Mouse (Mus musculus) stomach, embryonic 16.5 days (tissue): ENCODE measurements around the gene Ankib1. TPM values are rescaled to one million over a fixed set of nuclear protein-coding genes. Genes with fewer than 3 reads are reported as not detected.
"Not testable (repeated sequence)": the region's sequence is repeated elsewhere in the genome, so short reads cannot be mapped to it uniquely, and the experiment has no call there.

Experiments
- ATAC-seq: fragments of 200-750 bp; cut with Nextera tagmentation; 2 replicates; pipeline ENCODE4 v1.8.0; 2017; ENCODE audit warnings: moderate number of reproducible peaks, moderate TSS enrichment; ENCODE audit not compliant: insufficient read depth, low FRiP score
- H3K27ac ChIP-seq: fragments of 300-500 bp; sonication (generic); 2 replicates; pipeline ENCODE4 v1.5.1; 2014; ENCODE audit warnings: low read length
- H3K27me3 ChIP-seq: fragments of 300-500 bp; sonication (generic); 2 replicates; pipeline ENCODE4 v1.6.1; 2014; ENCODE audit warnings: low read length, control low read depth, mixed read lengths; ENCODE audit not compliant: control insufficient read depth, insufficient read depth
- H3K36me3 ChIP-seq: fragments of 300-500 bp; sonication (generic); 2 replicates; pipeline ENCODE4 v1.6.1; 2014; ENCODE audit warnings: low read length; ENCODE audit not compliant: control insufficient read depth, insufficient read depth
- H3K4me1 ChIP-seq: fragments of 300-500 bp; sonication (generic); 2 replicates; pipeline ENCODE4 v1.6.1; 2014; ENCODE audit warnings: low read length, control low read depth, mixed read lengths; ENCODE audit not compliant: control insufficient read depth, insufficient read depth
- H3K4me2 ChIP-seq: fragments of 300-500 bp; sonication (generic); 2 replicates; pipeline ENCODE4 v1.6.1; 2014; ENCODE audit warnings: low read depth, low read length, mixed read lengths
- H3K4me3 ChIP-seq: fragments of 300-500 bp; sonication (generic); replicated peaks from 2 replicates; pipeline ENCODE4 v1.5.1; 2014; ENCODE audit warnings: mild to moderate bottlenecking, low read length
- H3K9ac ChIP-seq: fragments of 300-500 bp; sonication (generic); 2 replicates; pipeline ENCODE4 v1.6.1; 2014; ENCODE audit warnings: low read length
- H3K9me3 ChIP-seq: fragments of 300-500 bp; sonication (generic); replicated peaks from 2 replicates; pipeline ENCODE4 v1.6.1; 2016; ENCODE audit warnings: low read length, control low read depth; ENCODE audit not compliant: control insufficient read depth
- WGBS: fragments of 180-500 bp; shearing (Covaris S2); extraction: QIAGEN DNeasy Blood & Tissue Kit; methylation state at CpG from one replicate; pipeline ENCODE4 v1.1.7; 2014; 5-methylcytosine and 5-hydroxymethylcytosine counted together
- polyA plus RNA-seq: library from polyadenylated mRNA; unstranded; fragments of >200 nt; fragmentation: Nextera tagmentation; extraction: Ambion mirVana; gene quantifications from 2 replicates; pipeline ENCODE4 v1.2.1, GENCODE M21; 2015

Ankib1 gene
- polyA plus RNA-seq, 1 experiment from 2014 or later, result 7.7 TPM

- H3K36me3 ChIP-seq, H3K9ac ChIP-seq, H3K27ac ChIP-seq, ATAC-seq, H3K9me3 ChIP-seq, H3K4me3 ChIP-seq, H3K27me3 ChIP-seq, H3K4me1 ChIP-seq, H3K4me2 ChIP-seq: not testable (repeated sequence)
Observed at GRCm38 (mm10) chr5:3750536-3750935, 52.2 kb downstream of the Ankib1 start.

DNA sequence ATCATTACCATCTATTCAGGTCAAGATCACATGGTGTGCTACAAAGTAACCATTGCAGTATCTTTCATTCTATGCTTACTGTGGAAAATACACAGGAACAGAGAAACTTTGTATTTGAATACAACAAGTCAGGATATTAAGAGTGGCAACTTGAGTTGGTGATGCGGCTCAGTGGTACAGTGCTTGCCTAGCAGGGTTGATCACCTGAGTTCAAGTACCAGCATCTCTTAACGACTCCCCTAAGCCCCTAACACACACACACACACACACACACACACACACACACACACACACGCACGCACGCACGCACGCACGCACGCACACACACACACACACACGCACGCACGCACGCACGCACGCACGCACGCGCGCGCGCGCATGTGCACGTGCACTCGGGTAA, 69.9 kb downstream of the Ankib1 start:
- H3K27ac ChIP-seq, H3K36me3 ChIP-seq, H3K4me3 ChIP-seq, H3K9ac ChIP-seq, H3K27me3 ChIP-seq, H3K9me3 ChIP-seq, ATAC-seq, H3K4me1 ChIP-seq, H3K4me2 ChIP-seq: not testable (repeated sequence)
- WGBS, result 82% methylated on average over 22 of the region's 24 CpGs

DNA sequence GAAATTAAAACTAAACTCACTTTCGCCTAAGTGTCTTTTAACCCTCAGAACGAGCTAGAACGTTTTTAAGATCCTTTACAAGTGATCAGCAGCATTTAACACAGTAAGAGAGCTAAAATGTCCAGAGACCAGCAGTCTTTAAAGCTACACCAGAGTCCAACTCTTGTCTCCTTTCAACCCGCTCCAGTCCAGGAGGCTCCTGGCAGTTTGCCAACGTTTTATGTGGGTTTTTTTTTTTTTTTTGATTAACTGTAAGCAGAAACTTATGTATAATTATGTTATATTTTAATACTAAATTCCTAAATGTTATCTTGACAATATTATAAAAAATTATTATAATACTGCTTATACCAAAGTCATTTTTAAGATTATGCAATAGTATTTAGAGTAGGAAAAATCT, 73.9 kb downstream of the Ankib1 start:
- no peaks in the 10 kb centered on the region for H3K9me3 ChIP-seq
- no peak for ATAC-seq
- H3K9ac ChIP-seq, result no peak overlapping the region
- 74% methylated on average over 5 of the region's 5 CpGs for WGBS
- 0 out of 2 replicates have a peak, but pooled peaks cover 2% of the 10 kb centered on the region for H3K36me3 ChIP-seq
- no peaks in the 10 kb centered on the region for H3K27me3 ChIP-seq
- no peaks in the 10 kb centered on the region for H3K4me1 ChIP-seq
- H3K4me2 ChIP-seq, result no peak overlapping the region
- H3K27ac ChIP-seq, result no peak overlapping the region
- no peak overlapping the region for H3K4me3 ChIP-seq

DNA sequence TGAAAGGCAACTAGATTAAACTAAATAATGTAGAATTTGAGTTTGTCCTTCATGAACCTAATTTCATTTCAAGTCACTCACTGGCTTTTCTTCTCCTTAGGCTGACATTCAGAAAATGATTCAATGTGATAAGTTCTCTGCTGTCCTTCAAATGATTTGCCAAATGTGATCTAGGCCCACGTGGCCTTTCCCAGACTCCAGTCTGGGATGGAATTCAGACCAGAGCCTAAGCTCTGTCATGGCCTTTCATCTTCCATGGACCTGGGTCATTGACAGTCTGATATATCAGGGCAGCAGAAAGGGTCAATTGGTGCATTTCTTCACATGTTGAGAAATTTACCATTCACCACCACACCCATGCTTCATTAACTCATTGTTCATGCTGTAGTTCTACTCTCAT, 77.2 kb downstream of the Ankib1 start:
- H3K27me3 ChIP-seq, result no peaks in the 10 kb centered on the region
- H3K36me3 ChIP-seq, result 0 out of 2 replicates have a peak, but pooled peaks cover 2% of the 10 kb centered on the region
- no peak overlapping the region for H3K4me2 ChIP-seq
- no peaks in the 10 kb centered on the region for H3K4me1 ChIP-seq
- no peaks in the 10 kb centered on the region for H3K9me3 ChIP-seq
- H3K9ac ChIP-seq, result no peak overlapping the region
- no peak overlapping the region for H3K27ac ChIP-seq
- H3K4me3 ChIP-seq, result no peak overlapping the region
- no peak for ATAC-seq
- WGBS, result 85% methylated on average over 1 of the region's 1 CpGs

GRCm38 (mm10) chr5:3723415-3723814, 79.3 kb downstream of the Ankib1 start:
- WGBS, result 88% methylated on average over 2 of the region's 2 CpGs
- H3K9ac ChIP-seq, result no peak overlapping the region
- no peaks in the 10 kb centered on the region for H3K9me3 ChIP-seq

DNA sequence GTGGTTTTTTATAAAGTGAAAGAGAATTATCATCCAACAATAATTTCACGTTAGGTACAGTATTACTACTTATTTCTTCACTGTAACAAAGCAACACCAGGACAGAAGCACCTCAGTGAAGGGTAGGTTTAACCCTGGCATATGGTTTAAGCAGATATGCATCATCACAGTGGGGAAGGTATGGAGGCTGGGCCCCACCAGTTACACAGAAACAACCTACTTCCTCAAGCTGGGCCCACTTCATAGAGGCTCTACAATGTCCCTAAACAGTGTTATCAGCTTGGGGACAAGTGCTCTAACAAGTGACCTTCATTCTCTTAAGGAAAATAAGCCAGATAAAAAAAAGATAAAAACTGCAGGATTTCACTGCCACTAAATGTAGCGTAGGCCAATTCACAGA, 79.9 kb downstream of the Ankib1 start:
- no peaks in the 10 kb centered on the region for H3K27me3 ChIP-seq
- H3K4me3 ChIP-seq, result no peak overlapping the region
- H3K9me3 ChIP-seq, result no peaks in the 10 kb centered on the region
- no peak for ATAC-seq
- H3K36me3 ChIP-seq, result peaks cover 5% of the 10 kb centered on the region; the same call in 1 of the 2 replicates
- H3K27ac ChIP-seq, result no peak overlapping the region
- no peak overlapping the region for H3K4me2 ChIP-seq
- whole genome bisulfite sequencing, result 90% methylated on average over 2 of the region's 2 CpGs
- H3K4me1 ChIP-seq, result no peaks in the 10 kb centered on the region
- no peak overlapping the region for H3K9ac ChIP-seq

More at GRCm38 (mm10) chr5:3723415-3723814, 79.3 kb downstream of the Ankib1 start:
- Histone ChIP-seq H3K36me3 (peaks cover 5% of the 10 kb centered on the region; the same call in 1 of the 2 replicates), H3K4me1 (no peaks in the 10 kb centered on the region), H3K27ac (no peak overlapping the region), H3K4me3 (no peak overlapping the region), H3K27me3 (no peaks in the 10 kb centered on the region), H3K4me2 (no peak overlapping the region)
- no peak for ATAC-seq

DNA sequence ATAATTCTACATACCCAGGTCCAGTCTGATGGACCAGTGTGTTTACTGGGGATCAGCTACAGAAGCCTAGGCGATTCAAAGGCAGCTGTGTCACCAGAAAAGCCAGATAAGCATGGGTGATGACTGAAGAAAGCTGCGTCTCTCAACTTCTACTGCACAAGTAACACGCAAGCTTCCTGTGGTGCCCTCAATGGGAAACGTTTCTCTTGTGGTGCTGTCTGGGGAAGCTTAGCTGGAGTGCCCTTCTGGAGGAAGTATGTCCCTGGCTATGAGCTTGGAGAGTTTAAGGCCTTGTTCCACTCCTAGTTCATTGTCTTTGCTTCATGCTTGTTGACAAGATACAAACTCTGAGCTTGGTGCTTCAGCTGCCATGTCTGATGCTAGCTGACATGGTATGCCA, 83.4 kb downstream of the Ankib1 start:
- Histone ChIP-seq H3K4me1 (no peaks in the 10 kb centered on the region), H3K27me3 (no peaks in the 10 kb centered on the region), H3K36me3 (peaks cover 3% of the 10 kb centered on the region; the same call in 1 of the 2 replicates), H3K4me2 (no peak overlapping the region), H3K27ac (no peak overlapping the region), H3K9me3 (no peaks in the 10 kb centered on the region), H3K9ac (no peak overlapping the region), H3K4me3 (no peak overlapping the region)
- ATAC-seq, result no peak
- 91% methylated on average over 4 of the region's 4 CpGs for WGBS

GRCm38 (mm10) chr5:3715800-3716199, 86.9 kb downstream of the Ankib1 start:
- no peak overlapping the region for H3K9ac ChIP-seq
- no peak overlapping the region for H3K4me3 ChIP-seq
- no peak for ATAC-seq
- no peaks in the 10 kb centered on the region for H3K27me3 ChIP-seq
- H3K27ac ChIP-seq, result no peak overlapping the region
- no peak overlapping the region for H3K4me2 ChIP-seq
- WGBS, result 89% methylated on average over 5 of the region's 5 CpGs
- peaks cover 3% of the 10 kb centered on the region; the same call in 1 of the 2 replicates for H3K36me3 ChIP-seq
- H3K4me1 ChIP-seq, result no peaks in the 10 kb centered on the region
- no peaks in the 10 kb centered on the region for H3K9me3 ChIP-seq

DNA sequence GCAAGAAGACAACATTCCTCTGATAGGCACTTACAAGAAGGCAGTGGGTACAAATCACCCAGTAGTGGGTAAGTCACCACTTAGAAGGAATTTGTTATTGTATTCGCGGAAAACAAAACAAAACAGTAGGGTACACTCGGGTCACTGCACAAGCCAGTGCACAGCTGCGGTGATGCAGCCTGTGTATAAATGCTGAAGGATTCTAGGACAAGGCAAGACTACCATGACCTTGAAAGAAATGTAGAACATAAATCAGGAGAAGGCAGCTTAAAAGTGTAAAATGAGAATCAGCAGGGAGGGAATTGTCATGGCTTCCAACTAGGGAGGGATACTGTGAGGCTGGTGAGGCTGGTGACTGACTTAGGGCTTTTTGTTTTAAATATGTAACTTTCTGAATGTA, 100.5 kb downstream of the Ankib1 start:
- no peak for ATAC-seq
- WGBS, result 86% methylated on average over 4 of the region's 4 CpGs

GRCm38 (mm10) chr5:3700025-3700424, 102.7 kb downstream of the Ankib1 start:
- H3K9ac ChIP-seq, result no peak overlapping the region

More for the DNA sequence above, 100.5 kb downstream of the Ankib1 start:
- Histone ChIP-seq H3K9ac (no peak overlapping the region), H3K36me3 (peaks cover 9% of the 10 kb centered on the region; the same call in 1 of the 2 replicates), H3K4me1 (no peaks in the 10 kb centered on the region), H3K4me2 (no peak overlapping the region), H3K27ac (no peak overlapping the region), H3K4me3 (no peak overlapping the region), H3K9me3 (no peaks in the 10 kb centered on the region), H3K27me3 (no peaks in the 10 kb centered on the region)

More at GRCm38 (mm10) chr5:3700025-3700424, 102.7 kb downstream of the Ankib1 start:
- no peak overlapping the region for H3K27ac ChIP-seq
- H3K4me2 ChIP-seq, result no peak overlapping the region
- peaks cover 9% of the 10 kb centered on the region; the same call in 1 of the 2 replicates for H3K36me3 ChIP-seq
- no peak for ATAC-seq
- H3K9me3 ChIP-seq, result no peaks in the 10 kb centered on the region
- no peaks in the 10 kb centered on the region for H3K27me3 ChIP-seq
- WGBS, result 92% methylated on average over 5 of the region's 5 CpGs
- H3K4me3 ChIP-seq, result no peak overlapping the region
- no peaks in the 10 kb centered on the region for H3K4me1 ChIP-seq
